Comparison of ENCODE assay signal across 8 mouse cellular contexts in genomic region chr5:77309924-77310772, GRCm38 (mm10). TPM values are rescaled to one million over a fixed set of nuclear protein-coding genes. Genes with fewer than 3 reads are reported as not detected.
A peak's percentile ranks its signal among the peaks of the same experiment; 100 is the strongest.
DNase-seq lines count a peak whose midpoint lies in the region; ATAC-seq lines count a peak whose summit lies in the region.

Noa1 (minus strand) TSS chr5:77310084.
Polr2b (plus strand) TSS chr5:77310147.

- H3K36me3 ChIP-seq in heart, embryonic 14.5 days (ENCODE audit: control insufficient read depth, insufficient read depth, low read length): peaks cover 47% of the 10 kb centered on the region
- peaks cover 42% of the 10 kb centered on the region for H3K36me3 ChIP-seq in liver, embryonic 13.5 days
- peaks cover 8% of the 10 kb centered on the region for H3K36me3 ChIP-seq in stomach, embryonic 16.5 days (ENCODE audit: control insufficient read depth, insufficient read depth, low read length)

- peak; percentile 96 for DNase-seq in c-Kit-negative CD71-positive TER-119-positive erythroid progenitor cells, embryonic 14.5 days (ENCODE audit: low read depth, low spot score)
- peak; percentile 98 for DNase-seq in fibroblast of lung, adult 2 months (ENCODE audit: low read depth)
- peak; percentile 99 for DNase-seq in kidney, postnatal 14 days
- peak; percentile 98 for DNase-seq in liver, embryonic 13.5 days
- DNase-seq in neural tube, embryonic 10.5 days (ENCODE audit: extremely low spot score, low spot score): peak; percentile 99

- under 1% methylated on average over 85 of the region's 85 CpGs for WGBS in heart, embryonic 14.5 days
- whole genome bisulfite sequencing in liver, embryonic 13.5 days (ENCODE audit: insufficient replicate concordance): under 1% methylated on average over 80 of the region's 85 CpGs
- under 1% methylated on average over 85 of the region's 85 CpGs for WGBS in stomach, embryonic 16.5 days

- H3K4me3 ChIP-seq in heart, embryonic 14.5 days (ENCODE audit: control insufficient read depth in 1 of 2, insufficient read depth in 1 of 2, low read depth in 1 of 2, low read length in 2 of 2): peak within 1 kb of the TSS; percentile 68 to 92
- H3K4me3 ChIP-seq in liver, embryonic 13.5 days (replicated peaks): peak within 1 kb of the TSS; percentile 88
- peak within 1 kb of the TSS; percentile 93 for H3K4me3 ChIP-seq in stomach, embryonic 16.5 days (replicated peaks; ENCODE audit: low read length)

- peak; percentile 88 for ATAC-seq in CD4-positive, CD25-positive, alpha-beta regulatory T cell, adult 4 months
- ATAC-seq in heart, embryonic 14.5 days (ENCODE audit: insufficient number of reproducible peaks, insufficient read depth, low FRiP score, low read depth): peak; percentile 89
- peak; percentile 94 for ATAC-seq in liver, embryonic 13.5 days (ENCODE audit: low read depth)
- peak; percentile 97 for ATAC-seq in stomach, embryonic 16.5 days (ENCODE audit: insufficient read depth, low FRiP score)

- peak within 1 kb of the TSS; percentile 81 for H3K9ac ChIP-seq in heart, embryonic 14.5 days (ENCODE audit: low read length)
- peak within 1 kb of the TSS; percentile 90 for H3K9ac ChIP-seq in liver, embryonic 13.5 days
- peak within 1 kb of the TSS; percentile 94 for H3K9ac ChIP-seq in stomach, embryonic 16.5 days (ENCODE audit: low read length)

- no peaks in the 10 kb centered on the region for H3K27me3 ChIP-seq in heart, embryonic 14.5 days (ENCODE audit: control insufficient read depth, insufficient read depth, low read length)
- H3K27me3 ChIP-seq in liver, embryonic 13.5 days: no peaks in the 10 kb centered on the region
- no peaks in the 10 kb centered on the region for H3K27me3 ChIP-seq in stomach, embryonic 16.5 days (ENCODE audit: control insufficient read depth, insufficient read depth, low read length)

- H3K4me2 ChIP-seq in heart, embryonic 14.5 days (ENCODE audit: low read length): peak within 1 kb of the TSS; percentile 100
- peak within 1 kb of the TSS; percentile 100 for H3K4me2 ChIP-seq in liver, embryonic 13.5 days
- H3K4me2 ChIP-seq in stomach, embryonic 16.5 days (ENCODE audit: low read depth, low read length): peak within 1 kb of the TSS; percentile 98

- H3K9me3 ChIP-seq in heart, embryonic 14.5 days (ENCODE audit: control insufficient read depth, low read length): no peaks in the 10 kb centered on the region
- no peaks in the 10 kb centered on the region for H3K9me3 ChIP-seq in liver, embryonic 13.5 days (replicated peaks)
- H3K9me3 ChIP-seq in stomach, embryonic 16.5 days (replicated peaks; ENCODE audit: control insufficient read depth, low read length): no peaks in the 10 kb centered on the region

- H3K4me1 ChIP-seq in heart, embryonic 14.5 days (ENCODE audit: control insufficient read depth in 2 of 2, insufficient read depth in 2 of 2, low read length in 2 of 2): peaks cover 6 to 22% of the 10 kb centered on the region in 2 experiments
- H3K4me1 ChIP-seq in liver, embryonic 13.5 days (replicated peaks): peaks cover 40% of the 10 kb centered on the region
- peaks cover 23% of the 10 kb centered on the region for H3K4me1 ChIP-seq in stomach, embryonic 16.5 days (ENCODE audit: control insufficient read depth, insufficient read depth, low read length)

- H3K27ac ChIP-seq in heart, embryonic 14.5 days (replicated peaks in 1 of 2; ENCODE audit: control insufficient read depth in 1 of 2, insufficient read depth in 1 of 2, low read depth in 2 of 2, low read length in 2 of 2): peak within 1 kb of the TSS; percentile 73 to 91
- H3K27ac ChIP-seq in liver, embryonic 13.5 days: peak within 1 kb of the TSS; percentile 89
- peak within 1 kb of the TSS; percentile 93 for H3K27ac ChIP-seq in stomach, embryonic 16.5 days (ENCODE audit: low read length)

RNA-seq across cellular contexts. Expression of gene Noa1, which starts in this region (rescaled TPM):
- polyA plus RNA-seq in CD4-positive, CD25-positive, alpha-beta regulatory T cell, adult 4 months (2017; shearing (Covaris generic)): 1 to 10 TPM; 2.2 to 5.7 TPM
- 17.0 and 17.3 TPM in 2 replicates for polyA plus RNA-seq in heart, embryonic 14.5 days (2014; fragmentation: Nextera tagmentation; extraction: Ambion mirVana)
- polyA plus RNA-seq in liver, embryonic 13.5 days (2015; fragmentation: Nextera tagmentation; extraction: Ambion mirVana): 30.1 and 33.6 TPM in 2 replicates
- 23.2 TPM in 2 replicates for polyA plus RNA-seq in stomach, embryonic 16.5 days (2015; fragmentation: Nextera tagmentation; extraction: Ambion mirVana)

RNA-seq across cellular contexts. Expression of gene Polr2b, which starts in this region (rescaled TPM):
- 10 to 100 TPM; 53.9 to 67.1 TPM for polyA plus RNA-seq in CD4-positive, CD25-positive, alpha-beta regulatory T cell, adult 4 months (2017; shearing (Covaris generic))
- 40.0 and 40.3 TPM in 2 replicates for polyA plus RNA-seq in heart, embryonic 14.5 days (2014; fragmentation: Nextera tagmentation; extraction: Ambion mirVana)
- polyA plus RNA-seq in liver, embryonic 13.5 days (2015; fragmentation: Nextera tagmentation; extraction: Ambion mirVana): 35.3 and 43.0 TPM in 2 replicates
- polyA plus RNA-seq in stomach, embryonic 16.5 days (2015; fragmentation: Nextera tagmentation; extraction: Ambion mirVana): 51.1 and 52.8 TPM in 2 replicates

Comparison
In these comparisons a context has a peak if more than half of its experiments do, and no peak if none do; other contexts are left out.
1. Peak in every context shown above with its lines: DNase-seq, ATAC-seq, H3K4me3 ChIP-seq and H3K27ac ChIP-seq.